Mouse (Mus musculus): ENCODE data around the gene Suco. TPM values are rescaled to one million over a fixed set of nuclear protein-coding genes. Genes with fewer than 3 reads are reported as not detected.

The Suco gene
- 246 TPM for total RNA-seq (2023)

DNA sequence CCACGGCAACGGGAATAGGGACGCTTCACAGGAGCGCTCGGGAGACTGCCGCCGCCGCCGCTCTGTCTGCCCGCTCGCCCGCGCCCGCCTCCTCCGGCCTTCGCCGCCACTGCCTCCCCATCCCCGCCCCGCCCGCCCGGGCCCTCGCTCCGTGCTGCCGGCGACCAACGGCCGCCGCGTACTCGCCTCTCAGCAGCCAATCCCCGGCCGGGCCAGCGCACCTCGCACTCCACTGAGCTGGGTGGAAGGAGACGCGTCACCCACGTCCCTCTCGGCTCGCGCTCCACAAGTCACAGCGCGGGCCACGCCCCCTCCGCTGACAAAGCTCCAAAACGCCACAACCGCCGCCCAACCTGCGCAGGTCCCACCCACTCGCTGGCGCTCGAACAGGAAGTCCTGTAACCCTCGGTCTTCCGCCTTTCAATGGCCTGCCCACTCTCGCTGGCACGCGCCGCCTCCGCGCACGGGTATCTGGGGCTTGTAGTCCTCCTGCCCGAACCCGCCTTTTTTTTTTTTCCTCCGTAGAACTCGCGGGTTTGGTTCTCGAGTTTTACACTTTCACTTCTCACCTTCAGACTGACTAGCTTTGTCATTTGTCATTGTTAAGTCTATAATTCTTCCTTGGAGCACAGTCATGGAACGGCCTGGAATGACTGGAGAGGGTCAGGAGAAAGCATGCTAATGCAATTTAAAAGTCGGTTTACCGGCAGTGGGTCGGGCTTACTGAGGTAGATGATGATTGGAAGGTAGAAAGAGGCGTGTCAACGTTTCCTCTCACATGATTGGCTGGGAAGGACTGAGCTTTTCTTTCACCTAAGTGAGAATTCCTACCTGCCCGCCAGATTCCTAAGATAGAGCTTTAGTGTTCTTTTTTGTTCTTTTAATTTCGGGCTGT, at the start of gene Suco:
Suco (minus strand) TSS at position 130 of the 895 bp plus-strand sequence.

GRCm38 (mm10) chr1:161788339-161788738, 88.1 kb downstream of the Suco start, which contains the start of gene Fasl:
Gene Fasl, minus strand, starts transcription at chr1:161788495.

Other genes with a start within 250 kb of the Suco start
- 45.6 TPM for gene Fasl, start 88.2 kb downstream of the Suco start, total RNA-seq (2023)
- 13.4 TPM for gene Pigc, start 92.5 kb upstream of the Suco start, total RNA-seq (2023)
- gene 4930558K02Rik, start 103.0 kb upstream of the Suco start, total RNA-seq (2023) = not detected

Measured in CD4-positive naive resting alpha-beta T cell, adult 76 days (primary cell).